In genomic region chr6:86522001-86522911, GRCm38 (mm10) we compare ENCODE assay signal across 7 mouse cellular contexts. TPM values are rescaled to one million over a fixed set of nuclear protein-coding genes. Genes with fewer than 3 reads are reported as not detected.
DNase-seq lines count a peak whose midpoint lies in the region; ATAC-seq lines count a peak whose summit lies in the region.

No protein-coding gene starts in this region.

- H3K4me1 ChIP-seq in forebrain, embryonic 12.5 days = peaks cover 17% of the 10 kb centered on the region
- H3K4me1 ChIP-seq in limb, embryonic 15.5 days = peaks cover 14% of the 10 kb centered on the region

- no peak for ATAC-seq in forebrain, embryonic 12.5 days (ENCODE audit: low FRiP score)
- ATAC-seq in limb, embryonic 15.5 days (ENCODE audit: insufficient number of reproducible peaks, low FRiP score, low TSS enrichment, low read depth) = no peak

- peak overlapping the region; percentile 43; the same call in 1 of the 2 replicates for H3K27ac ChIP-seq in forebrain, embryonic 12.5 days
- H3K27ac ChIP-seq in limb, embryonic 15.5 days = peak overlapping the region; percentile 54

- peak; percentile 28 for DNase-seq in kidney, postnatal 10 days
- no peak for DNase-seq in kidney, postnatal 25 days
- DNase-seq in thymus, postnatal 0 days (ENCODE audit: low spot score) = peak; percentile 20
- no peak for DNase-seq in gastrocnemius, postnatal 25 days
- no peak for DNase-seq in lung, postnatal 25 days (ENCODE audit: low spot score)

- H3K9ac ChIP-seq in forebrain, embryonic 12.5 days = peak overlapping the region; percentile 21; the same call in 1 of the 2 replicates
- H3K9ac ChIP-seq in limb, embryonic 15.5 days = no peak overlapping the region

- H3K4me2 ChIP-seq in forebrain, embryonic 12.5 days = peak overlapping the region; percentile 92
- no peak overlapping the region for H3K4me2 ChIP-seq in limb, embryonic 15.5 days

- H3K27me3 ChIP-seq in forebrain, embryonic 12.5 days = no peaks in the 10 kb centered on the region
- H3K27me3 ChIP-seq in limb, embryonic 15.5 days = no peaks in the 10 kb centered on the region

- H3K36me3 ChIP-seq in forebrain, embryonic 12.5 days (replicated peaks) = peaks cover 24% of the 10 kb centered on the region
- peaks cover 17% of the 10 kb centered on the region for H3K36me3 ChIP-seq in limb, embryonic 15.5 days

- no peaks in the 10 kb centered on the region for H3K9me3 ChIP-seq in forebrain, embryonic 12.5 days
- H3K9me3 ChIP-seq in limb, embryonic 15.5 days = no peaks in the 10 kb centered on the region

- peak overlapping the region; percentile 10 for H3K4me3 ChIP-seq in forebrain, embryonic 12.5 days (replicated peaks)
- H3K4me3 ChIP-seq in limb, embryonic 15.5 days = peak overlapping the region; percentile 1; the same call in 1 of the 2 replicates

- 78% methylated on average over 5 of the region's 5 CpGs for WGBS in forebrain, embryonic 12.5 days
- 84% methylated on average over 5 of the region's 5 CpGs for WGBS in limb, embryonic 15.5 days

RNA-seq across cellular contexts. Expression of gene Pcbp1, which starts 3.9 kb away (rescaled TPM):
- polyA plus RNA-seq in forebrain, embryonic 12.5 days (2016; fragmentation: Nextera tagmentation; extraction: Ambion mirVana) = 497 and 562 TPM in 2 replicates
- 456 and 462 TPM in 2 replicates for polyA plus RNA-seq in limb, embryonic 15.5 days (2015; fragmentation: Nextera tagmentation; extraction: Ambion mirVana)
- 466 and 487 TPM in 2 replicates for polyA plus RNA-seq in thymus, postnatal 0 days (2015; fragmentation: Nextera tagmentation; extraction: Ambion mirVana)
- total RNA-seq in gastrocnemius, postnatal 25 days (2021) = 100 to 1,000 TPM in 1 of 2 experiments, 10 to 100 TPM in 1; 99.7 to 116 TPM

Comparison
In these comparisons a context has a peak if more than half of its experiments do, and no peak if none do; other contexts are left out.
1. DNase-seq: peak in kidney, postnatal 10 days (single experiment) and thymus, postnatal 0 days (single experiment); none in kidney, postnatal 25 days (0 of 2), gastrocnemius, postnatal 25 days (single experiment) and lung, postnatal 25 days (single experiment).